Comparison of ENCODE assay signal across 24 mouse cellular contexts in genomic region chr15:19687239-19687638, GRCm38 (mm10).
A peak's percentile ranks its signal among the peaks of the same experiment; 100 is the strongest.
DNase-seq lines count a peak whose midpoint lies in the region; ATAC-seq and TF ChIP-seq lines count a peak whose summit lies in the region.
"Had no signal": no experiment of that assay in that cellular context is flagged by ENCODE, and none has a peak within 500 bp of the region (broad histone marks: within the 10 kb centered on the region; RNA-seq: fewer than 3 reads in every experiment).

No protein-coding gene starts in this region.

- H3K9me3 ChIP-seq in forebrain, postnatal 0 days (ENCODE audit: low read length), result no peaks in the 10 kb centered on the region
- H3K9me3 ChIP-seq in forebrain, embryonic 16.5 days (ENCODE audit: control insufficient read depth, low read length), result no peaks in the 10 kb centered on the region
- H3K9me3 ChIP-seq: embryonic facial prominence, embryonic 13.5 days; forebrain, embryonic 12.5 days; G1E; heart, embryonic 15.5 days; hindbrain, embryonic 13.5 days had no signal

- no peaks in the 10 kb centered on the region for H3K36me3 ChIP-seq in forebrain, postnatal 0 days (ENCODE audit: insufficient read depth)
- H3K36me3 ChIP-seq in forebrain, embryonic 16.5 days (ENCODE audit: control insufficient read depth, insufficient read depth), result no peaks in the 10 kb centered on the region
- H3K36me3 ChIP-seq: embryonic facial prominence, embryonic 13.5 days; forebrain, embryonic 12.5 days; G1E; heart, embryonic 15.5 days; hindbrain, embryonic 13.5 days had no signal

- no peaks in the 10 kb centered on the region for H3K27me3 ChIP-seq in forebrain, postnatal 0 days (ENCODE audit: insufficient read depth, low read length)
- H3K27me3 ChIP-seq in forebrain, embryonic 16.5 days (replicated peaks; ENCODE audit: control insufficient read depth, insufficient read depth, low read length), result no peaks in the 10 kb centered on the region
- H3K27me3 ChIP-seq: embryonic facial prominence, embryonic 13.5 days; forebrain, embryonic 12.5 days; heart, embryonic 15.5 days; hindbrain, embryonic 13.5 days had no signal

- DNase-seq in forebrain, postnatal 0 days, result no peak
- peak; percentile 5 for DNase-seq in layer of hippocampus, adult 9-11 months
- DNase-seq in layer of hippocampus, postnatal 14 days (ENCODE audit: low spot score in 2 of 2), result no peak
- peak; percentile 16 to 17 for DNase-seq in right cerebral cortex, adult 2 months (ENCODE audit: low spot score in 2 of 2)
- no peak for DNase-seq in right cerebral cortex, postnatal 4 days
- DNase-seq in lung, postnatal 14 days, result no peak
- DNase-seq in heart, adult 9 months (ENCODE audit: low spot score in 2 of 2), result no peak
- DNase-seq: adrenal gland, postnatal 10 days; B cell, adult 2 months; cerebellum, adult 18-20 months; cerebellum, adult 9-11 months; cerebellum, postnatal 36 days; gastrocnemius, postnatal 10 days; heart, adult 18-20 months; heart, postnatal 14 days had no signal

- H3K4me2 ChIP-seq in forebrain, postnatal 0 days (ENCODE audit: low read depth), result no peak overlapping the region
- H3K4me2 ChIP-seq in forebrain, embryonic 16.5 days (ENCODE audit: low read length), result no peak overlapping the region
- H3K4me2 ChIP-seq: embryonic facial prominence, embryonic 13.5 days; forebrain, embryonic 12.5 days; heart, embryonic 11.5 days; heart, embryonic 15.5 days; hindbrain, embryonic 13.5 days had no signal

- H3K9ac ChIP-seq in forebrain, postnatal 0 days, result no peak overlapping the region
- H3K9ac ChIP-seq in forebrain, embryonic 16.5 days (replicated peaks; ENCODE audit: low read depth, low read length), result no peak overlapping the region
- H3K9ac ChIP-seq: embryonic facial prominence, embryonic 13.5 days; forebrain, embryonic 12.5 days; heart, embryonic 15.5 days; hindbrain, embryonic 13.5 days had no signal

- H3K4me1 ChIP-seq in forebrain, postnatal 0 days (ENCODE audit: insufficient read depth), result no peaks in the 10 kb centered on the region
- no peaks in the 10 kb centered on the region for H3K4me1 ChIP-seq in forebrain, embryonic 16.5 days (replicated peaks; ENCODE audit: control insufficient read depth, insufficient read depth, low read length)
- H3K4me1 ChIP-seq: embryonic facial prominence, embryonic 13.5 days; forebrain, embryonic 12.5 days; heart, embryonic 15.5 days; hindbrain, embryonic 13.5 days had no signal

- TF ChIP-seq CTCF in forebrain, postnatal 0 days (IDR thresholded peaks at IDR 0.05; ENCODE audit: low read depth), result no peak

- H3K4me3 ChIP-seq in forebrain, postnatal 0 days (ENCODE audit: low read depth, low read length), result no peak overlapping the region
- no peak overlapping the region for H3K4me3 ChIP-seq in forebrain, embryonic 16.5 days (replicated peaks; ENCODE audit: low read length)
- H3K4me3 ChIP-seq: embryonic facial prominence, embryonic 13.5 days; forebrain, embryonic 12.5 days; heart, embryonic 15.5 days; hindbrain, embryonic 13.5 days had no signal

- ATAC-seq in forebrain, postnatal 0 days, result peak; percentile 18; the same call in 1 of the 2 replicates
- no peak for ATAC-seq in forebrain, embryonic 16.5 days
- ATAC-seq: CD4-positive, CD25-positive, alpha-beta regulatory T cell, adult 4 months; hindbrain, postnatal 0 days had no signal

- no peak overlapping the region for H3K27ac ChIP-seq in forebrain, postnatal 0 days (ENCODE audit: low read depth, low read length)
- no peak overlapping the region for H3K27ac ChIP-seq in forebrain, embryonic 16.5 days (ENCODE audit: low read length)
- H3K27ac ChIP-seq: embryonic facial prominence, embryonic 13.5 days; forebrain, embryonic 12.5 days; heart, embryonic 15.5 days; hindbrain, embryonic 13.5 days; hindbrain, postnatal 0 days had no signal

- 61% methylated on average over 2 of the region's 2 CpGs for WGBS in forebrain, postnatal 0 days
- 70% methylated on average over 2 of the region's 2 CpGs for WGBS in forebrain, embryonic 16.5 days

Comparison
In these comparisons a context has a peak if more than half of its experiments do, and no peak if none do; other contexts are left out.
1. DNase-seq: peak in layer of hippocampus, adult 9-11 months (single experiment) and right cerebral cortex, adult 2 months (2 of 2); none in forebrain, postnatal 0 days (single experiment), layer of hippocampus, postnatal 14 days (0 of 2), right cerebral cortex, postnatal 4 days (single experiment), lung, postnatal 14 days (single experiment) and heart, adult 9 months (0 of 2).